Mouse (Mus musculus) thymus, postnatal 0 days (tissue): ENCODE results near the gene Nvl. TPM values are rescaled to one million over a fixed set of nuclear protein-coding genes. Genes with fewer than 3 reads are reported as not detected.

Experiments used
- DNase-seq: peaks from one replicate; pipeline ENCODE4 v3.0.0-alpha.2; 2015; ENCODE audit warnings: low spot score
- polyA plus RNA-seq: library from polyadenylated mRNA; unstranded; fragments of >200 nt; fragmentation: Nextera tagmentation; extraction: Ambion mirVana; gene quantifications from 2 replicates; pipeline ENCODE4 v1.2.1, GENCODE M21; 2015

The Nvl gene
- polyA plus RNA-seq, 1 experiment from 2014 or later = 25.0 TPM

DNA sequence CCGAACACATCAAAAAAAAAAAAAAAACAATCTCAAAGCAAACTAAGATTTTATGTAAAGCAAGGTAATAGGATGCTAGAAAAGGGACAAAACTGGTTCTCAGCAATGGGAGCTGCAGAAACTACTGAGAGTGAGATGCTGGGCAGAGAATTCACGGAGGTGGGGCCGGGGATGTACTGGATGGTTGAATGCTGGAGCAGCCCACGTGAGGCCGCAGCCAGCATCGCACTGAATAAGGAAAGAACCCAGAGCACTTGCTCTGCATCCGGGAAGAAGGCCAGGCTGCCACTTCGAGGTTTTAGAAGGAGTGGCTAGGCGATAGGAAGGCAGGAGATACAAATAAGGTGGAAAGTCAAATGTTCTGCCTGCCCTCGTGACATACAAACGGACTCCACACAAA, 74.3 kb downstream of the Nvl start:
- no peak for DNase-seq

DNA sequence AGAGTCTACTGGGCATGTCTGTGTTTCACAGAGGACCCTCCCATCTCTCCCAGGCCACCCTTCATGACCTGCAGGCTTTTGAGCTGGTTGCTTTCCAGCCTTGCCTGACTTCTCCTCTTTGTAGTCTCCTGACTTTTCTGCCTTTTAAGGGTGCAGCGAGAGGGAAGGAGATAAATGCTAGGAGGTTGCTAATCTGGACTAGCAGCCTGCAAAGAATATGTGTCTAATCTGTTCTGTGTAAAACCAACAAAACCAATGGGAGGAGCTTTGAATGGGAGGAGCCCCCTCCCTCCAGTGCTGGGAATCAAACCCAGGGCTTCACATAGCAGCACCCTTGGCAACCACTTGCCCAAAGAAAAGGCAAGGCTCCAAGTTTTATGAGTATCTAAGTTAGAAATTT, 75.7 kb downstream of the Nvl start:
- DNase-seq = no peak

DNA sequence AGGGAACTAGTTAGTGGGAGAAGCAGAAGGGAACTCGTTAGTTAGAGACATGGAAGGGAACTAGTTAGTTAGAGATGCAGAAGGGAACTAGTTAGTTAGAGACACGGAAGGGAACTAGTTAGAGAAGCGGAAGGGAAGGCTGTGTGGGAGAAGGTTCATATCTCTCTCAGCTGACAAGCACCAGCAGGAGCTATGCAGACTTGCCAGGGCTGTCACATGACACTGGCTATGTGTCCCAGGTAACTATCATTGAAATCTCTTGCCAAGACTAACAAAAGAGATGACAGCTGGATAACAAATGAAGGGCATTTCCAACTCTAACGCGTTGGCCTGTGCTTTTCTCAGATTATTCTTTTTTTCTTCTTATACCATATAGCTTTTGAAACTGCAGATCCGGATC, 79.4 kb downstream of the Nvl start:
- no peak for DNase-seq

DNA sequence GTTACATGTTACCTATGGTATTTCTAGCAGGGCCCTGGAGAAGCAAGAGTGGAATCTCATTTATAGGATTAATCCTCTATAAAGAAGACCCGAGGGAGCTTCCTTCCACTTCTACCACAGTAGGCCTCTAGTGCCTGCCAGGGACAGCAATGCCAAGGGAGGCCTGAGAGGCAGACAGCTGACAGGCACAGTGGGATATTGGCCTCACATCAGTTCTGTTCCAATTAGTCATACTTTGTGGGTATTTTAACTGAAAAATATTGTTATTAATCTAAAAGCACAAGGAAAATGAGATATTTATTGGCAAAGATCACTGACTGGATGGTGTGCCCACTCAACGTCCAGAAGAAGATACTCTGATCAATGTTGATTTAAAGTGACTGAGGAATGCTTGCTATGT, 80.0 kb downstream of the Nvl start:
- DNase-seq = no peak

DNA sequence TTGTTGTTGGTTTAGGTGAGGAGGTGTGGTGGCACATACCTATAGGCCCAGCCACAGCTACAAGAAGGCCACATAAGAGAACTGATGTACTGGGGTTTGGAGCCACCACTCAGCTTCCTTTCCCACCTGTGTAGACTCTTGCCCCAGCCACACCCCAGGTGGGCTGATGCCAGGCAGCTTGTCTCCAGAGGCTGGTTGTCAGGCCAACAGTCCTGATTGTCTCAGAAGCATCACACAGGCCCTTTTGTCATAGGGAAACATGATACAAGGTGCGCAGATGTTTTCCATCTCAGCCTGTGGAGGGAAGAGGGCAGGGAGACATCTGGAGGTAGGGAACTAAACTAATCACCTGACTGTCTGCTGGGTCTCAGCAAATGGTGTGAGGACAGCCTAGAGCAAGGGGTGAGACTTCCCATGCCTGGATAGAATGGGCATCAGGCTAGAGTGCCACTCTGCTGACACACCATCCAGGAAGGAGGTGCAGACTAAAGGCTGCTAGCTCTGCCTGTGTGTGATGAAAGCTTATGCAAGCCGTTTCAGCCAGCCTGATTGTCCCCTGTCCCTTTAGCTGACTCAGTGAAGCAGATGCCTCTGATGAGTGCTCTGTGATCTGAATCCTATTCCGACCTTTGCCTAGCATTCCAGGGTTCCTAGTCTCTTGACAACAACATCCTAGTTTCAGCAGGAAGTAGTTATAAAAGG, 82.1 kb downstream of the Nvl start:
- no peak for DNase-seq

DNA sequence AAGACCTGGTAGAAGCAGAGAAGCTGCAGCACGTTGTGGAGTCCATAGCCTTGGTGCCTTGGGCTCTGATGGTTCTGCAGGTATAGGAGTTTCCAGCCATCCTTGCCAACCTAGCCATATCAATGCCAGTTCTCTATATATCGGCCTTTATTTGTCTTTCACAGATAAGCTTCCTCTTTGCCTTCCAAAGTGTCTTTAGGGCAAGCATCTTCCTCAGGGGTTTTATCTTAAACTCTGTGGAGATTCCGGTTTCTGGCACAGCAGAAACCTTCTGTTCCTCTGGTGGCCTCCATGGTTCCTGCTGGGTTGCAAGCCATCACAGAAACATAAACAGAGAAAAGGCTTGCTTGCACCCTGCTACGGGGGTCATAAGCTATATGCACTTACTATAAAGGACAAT, 91.1 kb downstream of the Nvl start:
- no peak for DNase-seq

DNA sequence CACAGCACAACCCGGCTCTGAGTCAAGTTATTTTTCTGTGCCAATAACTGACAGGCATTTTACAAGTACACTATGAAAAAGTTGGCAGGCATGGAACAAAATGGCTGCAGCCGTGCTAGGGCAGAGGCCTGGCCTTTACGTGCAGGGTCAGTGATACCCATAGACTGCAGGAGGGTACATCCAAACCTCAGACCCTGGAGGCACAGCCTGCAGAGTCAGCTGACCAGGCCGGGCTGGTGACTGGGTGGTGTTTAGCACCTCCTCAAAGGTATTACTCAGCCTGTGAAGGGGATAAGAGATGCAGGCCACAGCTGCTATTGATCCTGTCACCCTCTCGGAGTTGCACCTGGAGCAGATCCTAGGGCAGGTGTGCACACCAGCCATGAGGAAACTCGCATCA, 93.1 kb downstream of the Nvl start, which contains the start of gene 9130409I23Rik:
Gene 9130409I23Rik (plus strand): TSS at position 301 of the 400 bp plus-strand sequence.
- DNase-seq = no peak

DNA sequence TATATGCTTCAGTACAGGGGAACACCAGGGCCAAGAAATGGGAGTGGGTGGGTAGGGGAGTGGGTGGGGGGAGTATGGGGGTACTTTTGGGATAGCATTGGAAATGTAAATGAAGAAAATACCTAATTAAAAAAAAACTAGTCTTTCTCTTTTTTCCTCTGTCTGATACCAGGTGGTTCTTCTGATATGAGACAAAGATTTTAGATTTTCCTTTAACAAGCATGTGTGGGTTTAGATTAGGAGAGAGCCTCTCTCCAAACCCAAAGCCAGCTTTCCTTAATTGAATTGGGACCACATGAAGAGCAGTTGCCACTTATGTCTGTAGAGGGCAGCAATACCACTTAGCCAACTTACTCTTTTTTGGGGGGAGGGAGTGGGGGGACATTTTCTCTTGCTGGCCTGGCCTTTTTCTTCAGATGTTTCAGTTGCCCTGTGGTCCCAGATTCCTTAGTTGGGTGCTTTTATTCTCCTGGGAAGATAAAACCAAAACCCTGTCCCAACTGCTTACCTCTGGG, 94.6 kb downstream of the Nvl start:
- peak; percentile 24 for DNase-seq

DNA sequence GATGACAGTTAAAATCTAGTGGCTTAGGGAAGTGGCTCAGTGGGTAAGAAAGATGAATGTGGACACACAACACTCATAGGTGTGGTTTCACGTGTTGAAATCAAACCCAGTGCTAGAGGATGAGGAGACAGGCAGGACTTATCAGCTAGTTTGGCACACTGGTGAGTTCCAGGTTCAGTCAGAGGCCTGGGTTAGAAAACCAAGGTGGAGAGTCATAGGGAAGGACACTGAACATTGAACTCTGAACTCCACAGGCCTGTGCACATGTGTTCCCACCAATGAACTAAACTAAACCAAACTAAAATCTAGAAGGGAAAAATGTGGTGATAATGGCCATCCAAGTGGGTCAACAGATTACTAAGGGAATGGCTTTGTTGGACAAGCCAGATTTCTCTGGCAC, 96.5 kb downstream of the Nvl start:
- DNase-seq = no peak

DNA sequence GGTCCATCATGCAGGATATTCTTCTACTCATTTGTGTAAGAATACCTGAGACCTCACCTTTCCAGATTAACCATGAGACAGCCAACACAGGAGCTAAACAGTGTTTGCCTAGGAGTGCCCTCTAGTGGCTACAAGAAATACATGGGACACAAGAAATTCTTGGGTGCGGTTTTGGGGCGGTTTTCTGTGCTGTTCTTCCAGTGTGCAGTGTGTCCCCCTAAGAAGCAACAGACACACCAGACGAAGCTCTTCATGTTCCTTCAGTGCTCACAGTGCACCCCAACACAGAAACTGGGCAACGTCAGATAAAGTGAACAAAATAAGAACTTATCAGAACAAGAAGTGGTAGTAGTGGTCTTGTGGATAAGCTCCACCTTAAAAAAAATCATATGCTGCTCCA, 104.4 kb downstream of the Nvl start:
- peak; percentile 64 for DNase-seq

DNA sequence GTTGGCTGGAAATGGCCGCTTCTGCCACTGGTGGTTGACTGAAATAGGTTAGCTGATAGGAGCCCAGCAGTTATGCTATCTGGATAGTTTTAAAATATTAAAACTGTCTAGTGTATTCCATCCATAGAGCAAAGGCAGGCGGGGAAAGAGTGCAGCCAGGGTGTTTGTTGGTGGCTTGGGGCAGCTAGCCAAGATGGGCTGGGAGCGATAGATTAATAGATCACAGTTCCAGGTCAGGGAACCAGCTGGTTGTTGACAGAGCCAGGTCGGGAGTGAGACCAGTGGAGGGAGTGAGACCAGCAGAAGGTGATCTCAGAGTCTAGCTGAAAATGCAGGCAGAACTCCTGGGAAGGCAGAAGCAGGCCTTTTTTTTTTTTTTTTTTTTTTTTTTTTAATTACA, 106.4 kb downstream of the Nvl start:
- DNase-seq = no peak

Other genes with a start within 250 kb of the Nvl start
- 142 and 147 TPM in 2 replicates for gene Pycr2, start 239.9 kb downstream of the Nvl start, polyA plus RNA-seq
- gene Lefty1, start 209.2 kb downstream of the Nvl start, polyA plus RNA-seq = 1.7 and 2.9 TPM in 2 replicates
- 13.8 and 14.4 TPM in 2 replicates for gene Tmem63a, start 201.9 kb downstream of the Nvl start, polyA plus RNA-seq
- 12.7 and 15.2 TPM in 2 replicates for gene Ephx1, start 123.3 kb downstream of the Nvl start, polyA plus RNA-seq
- 0.25 and 0.32 TPM in 2 replicates for gene 9130409I23Rik, start 93.0 kb downstream of the Nvl start, polyA plus RNA-seq
- 90.9 and 91.7 TPM in 2 replicates for gene Cnih4, start 489 bp upstream of the Nvl start, polyA plus RNA-seq
- gene Wdr26, start 67.8 kb upstream of the Nvl start, polyA plus RNA-seq = 47.9 and 56.5 TPM in 2 replicates
- 0.10 TPM in 1 of 2 replicates, not detected in the other for gene Cnih3, start 208.4 kb upstream of the Nvl start, polyA plus RNA-seq